Mouse (Mus musculus) heart, adult 2 months (tissue): ENCODE measurements at regions not wholly inside any gene's neighbourhood (a gene's known extent, or its start where the extent isn't known, plus 50 kb on each side); places are given as distances from the start of the nearest gene placed in this dataset.

Source experiments
- CTCF ChIP-seq: fragments of 200-600 bp; IDR thresholded peaks from 2 replicates; pipeline ENCODE4 v1.8.1; 2022; ENCODE audit warnings: antibody characterized with exemption, mild to moderate bottlenecking, moderate library complexity
- EP300 ChIP-seq: fragments of 200-500 bp; IDR thresholded peaks from 2 replicates; pipeline ENCODE4 v1.6.1; 2011; ENCODE audit warnings: low read depth, low read length, control low read depth; ENCODE audit not compliant: insufficient read depth

GRCm38 (mm10) chr8:34401571-34401970 is 290.0 kb upstream of the Gm10131 start:
- no peak for TF ChIP-seq CTCF
- TF ChIP-seq EP300: no peak
